Mouse (Mus musculus): ENCODE data around the gene Kcnd3.

The Kcnd3 gene

DNA sequence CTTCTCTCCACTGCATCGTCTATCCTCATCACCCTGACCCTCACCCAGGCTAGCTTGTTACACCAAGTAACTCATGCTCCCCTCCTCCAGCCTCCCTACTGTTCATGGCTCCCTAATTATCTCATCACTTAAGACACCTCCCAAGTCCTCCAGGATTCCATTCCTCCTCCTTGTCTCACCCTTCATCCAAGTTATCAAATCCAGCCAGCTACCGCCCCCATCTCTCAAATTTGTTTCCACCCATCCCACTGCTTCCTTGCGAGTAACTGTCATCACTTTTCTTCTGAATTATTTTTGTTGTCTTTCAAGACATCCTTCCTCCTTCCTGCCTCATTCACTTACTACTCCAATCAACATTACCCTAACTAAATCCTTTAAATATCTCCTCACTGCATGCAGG is 126.2 kb downstream of the Kcnd3 start:
- in situ Hi-C loops (cut with MboI, MseI): loop anchor here (10.0 kb wide), 1 partner anchor 996 kb away; no protein-coding TSS in a partner anchor

DNA sequence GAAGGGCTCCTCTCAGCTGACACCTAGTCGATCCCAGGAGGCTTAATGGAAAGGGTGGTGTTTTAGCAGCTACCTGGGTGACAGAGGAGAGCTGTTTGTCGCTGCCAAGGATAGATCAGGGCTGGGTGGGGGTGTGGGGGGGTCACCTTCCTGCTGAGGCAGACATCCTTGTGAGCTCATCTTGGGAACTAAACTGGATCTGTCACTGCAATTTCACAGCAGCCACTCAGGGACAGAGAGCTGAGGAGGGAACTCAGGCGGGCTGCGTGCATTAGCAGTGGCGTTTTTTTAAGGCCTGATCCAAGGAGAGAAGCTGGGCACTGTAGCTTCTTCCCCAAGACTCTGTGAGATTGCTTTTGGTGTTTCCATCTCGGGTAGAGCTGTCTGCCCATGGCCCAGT is 129.0 kb downstream of the Kcnd3 start:
- in situ Hi-C loops (cut with MboI, MseI): no loop called here

DNA sequence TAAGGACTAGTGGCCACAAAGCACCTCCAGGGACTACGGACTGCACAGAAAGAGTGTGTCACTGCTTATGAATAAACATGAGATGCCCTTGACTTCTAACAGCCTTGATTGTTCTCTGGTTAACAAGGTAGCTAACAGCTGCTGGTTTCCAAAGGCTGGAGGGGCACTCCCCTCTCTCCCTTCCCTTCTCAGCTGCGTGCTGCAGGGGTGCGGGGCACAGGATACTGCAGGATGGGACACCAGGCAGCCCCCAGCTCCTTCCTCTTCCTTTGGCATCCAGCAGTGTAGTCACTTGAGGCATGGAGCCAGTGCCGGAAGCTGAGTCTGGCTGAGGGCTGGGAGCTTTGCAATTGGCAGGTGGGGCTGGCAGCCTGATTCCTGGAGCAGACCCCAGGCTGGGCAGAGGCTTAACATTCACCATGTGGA is 133.6 kb downstream of the Kcnd3 start:
- in situ Hi-C loops (cut with MboI, MseI): no loop called here

DNA sequence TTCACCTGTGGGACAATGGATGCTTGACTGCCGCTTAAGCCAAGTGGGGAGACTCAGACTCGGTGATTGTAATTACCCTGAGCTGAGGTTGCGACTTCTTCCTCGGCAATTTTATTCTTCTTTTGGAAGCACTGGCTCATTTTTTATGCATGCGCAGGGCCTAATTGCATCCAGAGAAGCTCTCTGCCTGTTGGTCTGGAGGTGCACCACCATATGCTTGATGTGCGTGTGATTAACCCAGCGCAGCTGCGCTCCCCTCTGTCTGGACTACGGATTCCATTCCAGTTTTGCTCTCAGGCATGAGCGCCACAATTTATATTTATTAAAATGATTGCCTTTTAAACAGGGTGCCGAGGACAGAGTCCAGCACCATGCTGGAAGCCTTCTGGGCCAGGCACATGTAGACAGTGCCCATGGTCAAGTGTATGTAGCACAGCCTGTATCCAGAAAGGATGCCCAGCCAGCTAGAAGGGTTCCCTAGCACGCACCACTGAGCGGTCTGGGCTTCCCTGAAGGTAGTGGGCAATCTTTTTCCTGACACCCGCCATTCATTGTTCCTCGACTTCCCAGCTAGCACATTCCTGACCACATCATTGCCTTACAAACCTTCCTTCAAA is 138.0 kb downstream of the Kcnd3 start:
- in situ Hi-C loops (cut with MboI, MseI): no loop called here

DNA sequence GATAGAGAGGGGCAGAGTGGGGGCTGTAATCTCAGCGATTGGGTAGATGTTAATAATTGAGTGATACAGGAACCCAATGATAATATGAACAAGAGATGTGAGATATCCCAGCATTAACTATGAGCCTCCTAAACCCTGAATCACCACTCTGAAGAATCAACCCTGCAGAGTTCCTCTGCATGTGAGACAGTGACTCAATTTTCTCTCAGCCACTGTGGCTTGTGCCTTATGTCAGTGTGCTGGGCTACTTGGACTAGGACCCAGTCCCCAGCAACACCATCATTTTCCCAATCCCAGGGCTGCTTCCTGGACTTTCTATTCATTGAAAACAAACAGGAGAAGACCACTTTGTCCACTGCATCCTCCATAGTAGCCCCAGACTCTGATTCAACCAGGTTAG is 139.6 kb downstream of the Kcnd3 start:
- in situ Hi-C loops (cut with MboI, MseI): no loop called here

GRCm38 (mm10) chr3:105592246-105592645 is 140.1 kb downstream of the Kcnd3 start:
- in situ Hi-C loops (cut with MboI, MseI): no loop called here

GRCm38 (mm10) chr3:105600483-105600882 is 148.4 kb downstream of the Kcnd3 start:
- in situ Hi-C loops (cut with MboI, MseI): no loop called here

- in situ Hi-C loops (cut with MboI, MseI): no loop called here
Measured at GRCm38 (mm10) chr3:105602966-105603365, 150.8 kb downstream of the Kcnd3 start.

GRCm38 (mm10) chr3:105605726-105606125 is 153.6 kb downstream of the Kcnd3 start:
- in situ Hi-C loops (cut with MboI, MseI): no loop called here

DNA sequence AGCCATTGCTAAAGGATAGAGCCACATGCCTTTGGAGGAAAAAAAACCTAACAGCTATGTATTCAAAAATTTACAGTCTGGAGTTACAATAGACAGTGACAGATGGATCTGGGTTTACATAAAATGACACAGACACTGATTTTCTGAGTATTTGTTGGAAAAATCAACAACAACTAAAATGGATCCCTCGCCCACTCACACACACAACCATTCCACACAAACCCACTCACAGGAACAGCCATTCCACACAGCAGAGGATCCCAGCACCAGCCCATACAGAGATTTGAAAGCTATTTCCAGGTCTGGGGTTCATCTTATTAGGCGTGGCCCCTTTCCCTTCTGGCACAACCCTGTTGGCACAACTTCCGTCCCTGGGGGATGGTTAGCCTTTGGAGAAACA is 156.7 kb downstream of the Kcnd3 start:
- in situ Hi-C loops (cut with MboI, MseI): no loop called here

DNA sequence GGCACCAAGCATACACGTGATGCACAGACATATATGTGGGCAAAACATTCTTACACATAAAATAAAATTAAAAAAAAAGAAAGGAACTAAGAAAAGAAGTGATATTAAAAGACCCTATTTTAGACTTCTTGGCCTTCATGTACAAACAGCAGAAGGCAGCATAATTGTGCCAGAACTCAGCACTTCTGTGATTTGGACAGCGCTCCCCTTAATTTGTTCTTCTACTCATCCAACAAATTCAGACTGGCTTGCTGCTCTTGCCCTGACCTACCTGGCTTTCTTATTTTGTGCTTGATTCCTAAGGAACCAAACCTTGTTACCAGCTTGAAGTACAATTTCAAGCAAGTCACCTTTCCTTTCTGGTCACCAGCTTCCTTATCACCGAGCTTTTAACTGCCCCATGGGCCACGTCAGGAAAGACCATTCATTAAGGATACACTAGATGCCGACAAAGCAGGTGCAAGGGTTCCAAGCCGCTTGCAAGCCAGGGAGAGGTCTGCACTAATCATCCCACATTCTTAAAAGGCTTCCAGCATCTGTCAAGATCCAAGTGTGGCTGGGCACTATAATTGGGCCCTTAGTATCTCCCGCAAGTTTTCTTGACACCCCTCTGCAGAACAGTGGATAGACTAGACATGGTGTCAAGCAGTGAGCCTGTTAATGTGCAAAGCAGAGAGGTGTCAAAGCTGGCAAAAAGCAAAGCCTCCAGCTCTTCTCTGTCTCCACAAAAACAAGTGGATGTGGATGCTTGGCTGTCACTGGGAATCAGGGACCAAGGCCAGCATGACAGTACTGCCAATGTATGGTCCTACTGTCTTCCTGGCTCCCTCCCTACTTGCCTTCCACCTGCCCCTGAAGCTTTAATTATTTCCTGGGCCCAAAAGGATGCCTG is 159.6 kb downstream of the Kcnd3 start:
- in situ Hi-C loops (cut with MboI, MseI): no loop called here

- in situ Hi-C loops (cut with MboI, MseI): no loop called here
Measured at GRCm38 (mm10) chr3:105612423-105612814, 160.3 kb downstream of the Kcnd3 start.

DNA sequence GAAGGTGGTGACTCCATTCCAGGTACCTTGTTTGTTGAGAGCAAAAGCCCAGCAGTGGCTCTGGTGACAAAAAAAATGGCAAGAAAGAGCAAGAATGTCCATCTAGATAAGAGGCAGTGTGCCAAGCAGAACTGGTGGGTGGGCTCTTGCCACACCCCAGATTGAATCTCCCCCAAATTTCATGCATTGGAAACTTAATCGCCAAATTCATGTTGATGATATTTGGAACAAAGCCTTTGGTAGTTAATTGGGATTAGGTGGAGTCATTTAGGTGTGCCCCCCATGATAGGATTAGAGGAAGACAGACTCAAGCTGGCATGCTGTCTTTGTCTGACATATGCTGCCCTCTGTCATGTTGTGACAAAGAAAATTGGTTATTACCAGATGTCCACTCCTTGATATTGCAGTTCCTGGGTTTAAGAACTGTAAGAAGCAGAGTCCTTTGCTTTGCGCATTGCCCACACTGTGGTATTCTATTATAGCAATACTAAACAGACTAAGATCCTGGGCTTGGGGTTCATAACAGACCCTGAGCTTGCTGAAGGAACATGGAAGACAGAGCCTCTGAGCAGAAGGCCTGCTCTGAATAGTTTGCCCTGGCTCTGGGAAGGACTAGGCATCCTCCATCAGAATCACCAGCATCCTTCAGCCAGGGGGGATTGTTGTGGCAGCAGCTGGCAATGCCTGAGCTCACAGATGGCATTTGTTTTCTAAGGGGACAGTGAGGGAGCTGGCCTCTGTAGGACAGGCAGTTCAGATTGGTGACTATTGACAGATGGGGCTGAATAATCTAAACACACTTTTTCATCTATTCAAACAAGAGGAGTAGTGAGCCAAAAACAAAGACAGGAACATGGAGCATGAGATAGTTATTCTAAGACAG is 165.0 kb downstream of the Kcnd3 start:
- in situ Hi-C loops (cut with MboI, MseI): no loop called here

DNA sequence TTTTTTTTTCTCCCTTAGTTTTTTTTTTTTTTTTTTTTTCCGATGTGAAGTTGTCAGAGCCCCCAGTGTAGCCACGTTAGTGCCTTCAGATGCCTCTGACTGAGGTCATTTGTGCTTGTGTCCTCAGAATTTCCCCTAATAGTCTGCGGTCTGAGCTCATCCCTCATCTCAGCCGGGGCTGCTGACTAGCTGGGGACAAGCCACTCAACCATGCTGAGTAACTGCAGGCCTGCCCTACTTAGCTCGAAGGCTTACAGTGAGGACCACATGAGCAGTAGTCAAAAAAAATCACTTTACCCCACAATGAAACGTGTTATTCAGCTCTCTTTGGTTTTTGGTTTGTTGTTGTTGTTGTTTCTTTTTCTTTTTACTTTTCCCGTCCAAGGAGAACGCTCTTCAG is 169.0 kb downstream of the Kcnd3 start:
- in situ Hi-C loops (cut with MboI, MseI): no loop called here

GRCm38 (mm10) chr3:105623137-105623536 is 171.0 kb downstream of the Kcnd3 start:
- in situ Hi-C loops (cut with MboI, MseI): no loop called here

GRCm38 (mm10) chr3:105625961-105626360 is 173.8 kb downstream of the Kcnd3 start:
- in situ Hi-C loops (cut with MboI, MseI): no loop called here

- in situ Hi-C loops (cut with MboI, MseI): no loop called here
Measured at GRCm38 (mm10) chr3:105627258-105627657, 175.1 kb downstream of the Kcnd3 start.

DNA sequence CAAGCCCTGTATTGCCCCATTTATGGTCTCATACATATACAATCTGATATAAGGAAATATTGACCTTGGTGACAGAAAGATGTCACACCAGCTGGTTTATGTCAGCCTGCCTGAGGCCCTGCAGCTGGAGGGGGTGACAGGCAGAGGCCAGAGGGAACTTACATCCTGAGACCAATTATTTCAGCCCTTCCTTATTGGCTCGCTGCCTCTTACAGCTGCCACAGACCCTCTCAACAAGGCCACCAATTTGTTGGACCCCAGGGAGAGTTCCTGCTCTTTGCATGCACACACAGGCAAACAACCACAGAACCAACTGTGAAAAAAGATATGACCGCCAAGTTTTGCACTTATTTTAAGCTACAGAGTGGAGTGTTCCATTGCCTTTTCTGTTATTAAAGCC is 180.2 kb downstream of the Kcnd3 start:
- in situ Hi-C loops (cut with MboI, MseI): no loop called here

DNA sequence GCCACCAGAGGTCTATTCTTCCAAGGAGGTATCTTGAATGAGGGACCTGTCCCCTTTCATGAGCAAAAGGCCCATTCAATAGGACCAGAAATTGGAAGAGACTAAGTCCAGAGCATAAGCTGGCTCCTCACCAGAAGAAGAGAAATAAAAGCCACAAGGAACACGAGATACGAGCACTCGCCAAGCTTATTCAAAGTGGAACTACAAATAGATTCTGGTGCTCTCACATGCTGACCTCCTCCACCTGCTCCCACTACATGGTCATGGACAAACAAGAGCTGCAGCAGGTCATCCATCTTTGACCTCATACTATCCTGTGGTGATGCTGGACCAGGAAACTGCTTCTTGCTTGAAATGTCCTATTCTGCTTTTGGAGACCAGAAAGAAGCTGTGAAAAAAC is 180.9 kb downstream of the Kcnd3 start:
- in situ Hi-C loops (cut with MboI, MseI): no loop called here

- in situ Hi-C loops (cut with MboI, MseI): no loop called here
Measured at GRCm38 (mm10) chr3:105642186-105642585, 190.1 kb downstream of the Kcnd3 start.

GRCm38 (mm10) chr3:105643566-105643965 is 191.4 kb downstream of the Kcnd3 start:
- in situ Hi-C loops (cut with MboI, MseI): no loop called here

Measured in regulatory T cell (primary cell).